Mouse (Mus musculus) brain, embryonic 14.5 days (tissue): ENCODE results near the gene Nucb2.

Source experiments
- CTCF ChIP-seq: fragments of 200-500 bp; IDR thresholded peaks from 2 replicates; pipeline ENCODE4 v1.5.1; 2012; ENCODE audit warnings: inconsistent platforms, mild to moderate bottlenecking, moderate library complexity, borderline replicate concordance; ENCODE audit not compliant: insufficient read depth, insufficient read length; ENCODE audit errors: extremely low read depth
- POLR2A ChIP-seq: fragments of 200-500 bp; IDR thresholded peaks from 2 replicates; pipeline ENCODE4 v1.6.1; 2012; ENCODE audit warnings: mild to moderate bottlenecking, inconsistent platforms, borderline replicate concordance; ENCODE audit not compliant: poor library complexity, insufficient read depth, insufficient read length, severe bottlenecking; ENCODE audit errors: extremely low read depth

DNA sequence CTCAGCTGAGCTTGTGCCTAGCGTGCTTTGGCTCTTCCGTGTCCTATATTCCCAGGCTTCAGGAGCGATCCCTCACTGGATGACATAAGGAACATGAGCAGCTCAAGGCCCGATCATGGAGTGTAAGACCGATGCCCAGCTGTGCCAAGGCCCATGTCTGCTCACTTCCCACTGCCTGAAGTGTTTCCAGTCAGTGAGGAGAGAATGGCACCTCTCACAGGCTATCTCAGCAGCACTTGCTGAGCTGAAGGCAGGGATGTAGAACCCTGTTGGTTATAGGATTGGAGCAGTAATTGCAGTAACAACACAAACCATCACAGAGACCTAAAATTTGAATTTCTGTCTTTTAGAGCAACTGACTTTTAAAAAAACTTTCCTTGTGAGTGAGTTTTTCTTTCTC lies 26.3 kb downstream of the Nucb2 start:
- TF ChIP-seq POLR2A (no peak), CTCF (no peak)
